Mouse (Mus musculus) intestine, embryonic 16.5 days (tissue): ENCODE measurements around the gene Plppr2. TPM values are rescaled to one million over a fixed set of nuclear protein-coding genes. Genes with fewer than 3 reads are reported as not detected.

Experiments
- ATAC-seq: fragments of 200-750 bp; cut with Nextera tagmentation; 2 replicates; pipeline ENCODE4 v1.8.0; 2017; ENCODE audit warnings: moderate TSS enrichment, moderate library complexity
- H3K27ac ChIP-seq: fragments of 300-500 bp; sonication (generic); 2 replicates; pipeline ENCODE4 v1.5.1; 2014; ENCODE audit warnings: mild to moderate bottlenecking, low read length
- H3K27me3 ChIP-seq: fragments of 300-500 bp; sonication (generic); replicated peaks from 2 replicates; pipeline ENCODE4 v1.6.1; 2014; ENCODE audit warnings: low read length, control low read depth, mixed read lengths; ENCODE audit not compliant: control insufficient read depth, insufficient read depth
- H3K36me3 ChIP-seq: fragments of 300-500 bp; sonication (generic); 2 replicates; pipeline ENCODE4 v1.6.1; 2014; ENCODE audit warnings: low read length, control low read depth; ENCODE audit not compliant: control insufficient read depth, insufficient read depth
- H3K4me1 ChIP-seq: fragments of 300-500 bp; sonication (generic); 2 replicates; pipeline ENCODE4 v1.6.1; 2014; ENCODE audit warnings: low read length, control low read depth, mixed read lengths; ENCODE audit not compliant: control insufficient read depth, insufficient read depth
- H3K4me2 ChIP-seq: fragments of 300-500 bp; sonication (generic); 2 replicates; pipeline ENCODE4 v1.6.1; 2014; ENCODE audit warnings: low read depth, low read length, control low read depth
- H3K4me3 ChIP-seq: fragments of 300-500 bp; sonication (generic); 2 replicates; pipeline ENCODE4 v1.5.1; 2014; ENCODE audit warnings: mild to moderate bottlenecking, low read length
- H3K9ac ChIP-seq: fragments of 300-500 bp; sonication (generic); 2 replicates; pipeline ENCODE4 v1.6.1; 2014; ENCODE audit warnings: low read depth, low read length
- H3K9me3 ChIP-seq: fragments of 300-500 bp; sonication (generic); 2 replicates; pipeline ENCODE4 v1.6.1; 2016; ENCODE audit warnings: low read length, control low read depth; ENCODE audit not compliant: control insufficient read depth
- WGBS: fragments of 180-500 bp; shearing (Covaris S2); extraction: QIAGEN DNeasy Blood & Tissue Kit; methylation state at CpG from one replicate; pipeline ENCODE4 v1.1.7; 2014; 5-methylcytosine and 5-hydroxymethylcytosine counted together
- polyA plus RNA-seq: library from polyadenylated mRNA; unstranded; fragments of >200 nt; fragmentation: Nextera tagmentation; extraction: Ambion mirVana; gene quantifications from 2 replicates; pipeline ENCODE4 v1.2.1, GENCODE M21; 2015

The Plppr2 gene
- polyA plus RNA-seq, result 5.2 and 6.2 TPM in 2 replicates

DNA sequence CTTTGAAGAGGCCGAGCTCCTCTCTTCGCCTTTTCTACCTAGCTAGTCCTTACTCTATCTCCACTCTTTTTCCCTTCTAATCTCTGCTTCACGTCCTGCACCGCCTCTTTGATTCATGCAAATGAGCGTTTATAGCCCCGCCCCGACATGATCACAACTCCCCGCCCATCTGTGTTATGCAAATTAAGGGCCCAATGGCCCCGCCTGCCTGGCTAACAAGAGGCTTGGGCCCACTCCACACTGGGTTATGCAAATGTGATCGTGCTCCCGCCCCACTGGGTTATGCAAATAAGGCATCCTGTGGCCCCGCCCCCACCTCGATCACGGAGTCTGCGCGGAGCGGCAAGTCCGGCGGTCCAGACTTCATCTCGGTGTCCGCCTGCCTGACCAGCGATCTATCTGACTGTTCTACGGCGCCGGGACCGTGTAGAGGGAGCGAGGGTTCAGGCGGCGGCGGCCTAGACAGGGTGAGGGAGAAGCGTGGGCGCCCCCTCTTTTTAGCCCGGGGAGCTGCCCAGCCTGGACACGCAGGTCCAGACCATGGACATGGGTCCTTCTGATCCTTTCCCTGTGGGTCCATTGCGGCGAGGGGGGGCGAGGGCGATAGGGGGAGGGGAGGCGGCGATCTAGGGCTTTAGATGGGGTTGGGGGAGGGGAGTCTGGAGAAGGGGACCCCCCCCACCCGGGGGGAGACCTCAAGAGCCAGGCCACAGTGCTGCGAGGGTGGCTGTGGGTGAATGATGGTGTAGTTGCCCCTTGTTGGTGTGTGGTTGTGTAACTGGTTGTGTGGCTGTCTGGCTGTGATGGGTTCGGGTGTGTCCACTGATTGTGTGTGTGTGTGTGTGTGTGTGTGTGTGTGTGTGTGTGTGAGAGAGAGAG is at the start of gene Plppr2:
Plppr2 (plus strand) TSS at position 342 of the 879 bp plus-strand sequence.
- Histone ChIP-seq H3K9ac (peak within 1 kb of the TSS; percentile 63), H3K27me3 (no peaks in the 10 kb centered on the region), H3K4me2 (peak within 1 kb of the TSS; percentile 74), H3K9me3 (no peaks in the 10 kb centered on the region), H3K4me1 (peaks cover 5% of the 10 kb centered on the region; the same call in 1 of the 2 replicates), H3K36me3 (no peaks in the 10 kb centered on the region), H3K4me3 (peak within 1 kb of the TSS; percentile 53), H3K27ac (0 out of 2 replicates have a peak within 1 kb of the TSS, but pooled peaks have one; percentile 29)
- ATAC-seq, result peak; percentile 99
- 1% methylated on average over 42 of the region's 43 CpGs for WGBS

- H3K27me3 ChIP-seq, result no peaks in the 10 kb centered on the region
- no peak overlapping the region for H3K4me3 ChIP-seq
- WGBS, result 63% methylated on average over 3 of the region's 3 CpGs
- H3K36me3 ChIP-seq, result no peaks in the 10 kb centered on the region
- H3K27ac ChIP-seq, result no peak overlapping the region
- H3K9me3 ChIP-seq, result no peaks in the 10 kb centered on the region
- H3K4me1 ChIP-seq, result no peaks in the 10 kb centered on the region
- no peak overlapping the region for H3K4me2 ChIP-seq
- no peak for ATAC-seq
- H3K9ac ChIP-seq, result no peak overlapping the region
Measured at GRCm38 (mm10) chr9:21889229-21889628, 47.6 kb upstream of the Plppr2 start.

DNA sequence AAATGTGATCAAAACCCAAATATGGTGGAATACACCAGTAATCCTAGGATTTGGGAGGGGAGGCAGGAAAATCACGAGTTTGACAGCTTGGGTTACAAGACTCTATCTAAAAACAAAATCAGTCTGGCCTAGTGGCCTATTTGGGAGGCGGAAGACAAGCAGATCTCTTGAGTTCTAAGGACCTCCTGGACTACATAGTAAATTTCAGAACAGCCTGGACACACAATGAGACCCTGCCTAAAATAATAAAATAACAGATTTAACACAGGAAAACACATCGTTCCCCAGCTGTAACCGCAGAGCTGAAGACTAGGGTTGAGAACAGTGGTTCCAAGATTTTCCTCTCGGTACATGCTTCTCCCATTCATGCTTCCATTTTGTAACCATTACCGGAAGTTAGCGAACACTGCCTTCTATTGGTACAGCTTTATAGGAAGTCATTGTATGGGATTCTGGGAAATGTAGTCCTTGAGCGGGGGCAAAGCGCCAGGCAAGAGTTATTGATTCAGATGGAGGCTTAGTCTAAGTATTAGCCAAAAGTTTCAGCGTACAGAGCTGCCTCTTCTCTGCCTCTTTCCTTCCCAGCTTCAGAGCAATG is 35.5 kb upstream of the Plppr2 start:
- Histone ChIP-seq H3K9ac (no peak overlapping the region), H3K4me1 (no peaks in the 10 kb centered on the region), H3K4me3 (peak overlapping the region; percentile 50), H3K4me2 (peak overlapping the region; percentile 55), H3K9me3 (no peaks in the 10 kb centered on the region), H3K36me3 (no peaks in the 10 kb centered on the region), H3K27me3 (no peaks in the 10 kb centered on the region), H3K27ac (no peak overlapping the region)
- peak; percentile 88 for ATAC-seq
- WGBS, result 13% methylated on average over 10 of the region's 10 CpGs

DNA sequence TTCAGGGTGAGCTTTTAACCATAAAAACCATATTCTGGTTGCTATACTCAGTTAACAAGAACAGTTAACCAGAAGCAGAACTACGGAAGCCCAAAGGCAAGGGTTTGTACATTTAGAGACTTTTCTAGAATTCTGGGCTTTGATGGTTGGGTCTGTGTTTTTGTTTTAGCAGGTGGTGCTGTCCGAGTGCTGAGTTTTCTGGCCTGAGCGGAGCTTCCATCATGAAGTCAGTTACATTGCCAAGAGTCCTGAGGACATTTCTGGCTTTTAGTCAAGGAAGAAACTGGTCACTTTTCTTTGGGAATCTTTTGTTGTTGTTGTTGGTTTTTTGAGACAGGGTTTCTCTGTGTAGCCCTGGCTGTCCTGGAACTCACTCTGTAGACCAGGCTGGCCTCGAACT is 32.8 kb upstream of the Plppr2 start:
- no peaks in the 10 kb centered on the region for H3K9me3 ChIP-seq
- H3K9ac ChIP-seq, result no peak overlapping the region

DNA sequence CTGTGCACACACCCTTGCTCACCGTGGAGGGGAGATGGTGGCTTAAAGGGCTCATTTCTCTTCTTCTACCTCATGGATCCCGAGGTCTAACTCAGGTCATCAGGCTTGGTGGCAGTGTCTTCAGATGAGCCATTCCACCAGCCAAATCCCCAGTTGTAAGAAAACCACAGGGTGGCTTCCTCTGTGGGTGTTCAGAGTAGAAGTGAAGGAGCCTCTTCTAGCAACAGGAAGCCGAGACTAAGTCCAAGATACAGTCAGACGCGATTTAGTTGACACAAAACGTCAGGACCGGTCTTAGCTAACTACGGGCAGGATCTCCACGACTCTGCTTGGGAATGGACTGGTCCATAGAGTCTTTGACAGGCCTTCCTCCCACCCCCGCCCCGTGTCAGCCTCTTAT is 28.6 kb upstream of the Plppr2 start:
- no peak for ATAC-seq
- Histone ChIP-seq H3K4me1 (no peaks in the 10 kb centered on the region), H3K27me3 (no peaks in the 10 kb centered on the region), H3K4me2 (no peak overlapping the region), H3K9ac (no peak overlapping the region), H3K27ac (no peak overlapping the region), H3K36me3 (0 out of 2 replicates have a peak, but pooled peaks cover 2% of the 10 kb centered on the region), H3K4me3 (no peak overlapping the region), H3K9me3 (no peaks in the 10 kb centered on the region)
- WGBS, result 73% methylated on average over 11 of the region's 11 CpGs

More for the DNA sequence above, 32.8 kb upstream of the Plppr2 start:
- Histone ChIP-seq H3K27me3 (no peaks in the 10 kb centered on the region), H3K4me2 (no peak overlapping the region), H3K27ac (no peak overlapping the region), H3K4me3 (no peak overlapping the region), H3K36me3 (no peaks in the 10 kb centered on the region), H3K4me1 (no peaks in the 10 kb centered on the region)
- 84% methylated on average over 4 of the region's 4 CpGs for WGBS
- ATAC-seq, result no peak

DNA sequence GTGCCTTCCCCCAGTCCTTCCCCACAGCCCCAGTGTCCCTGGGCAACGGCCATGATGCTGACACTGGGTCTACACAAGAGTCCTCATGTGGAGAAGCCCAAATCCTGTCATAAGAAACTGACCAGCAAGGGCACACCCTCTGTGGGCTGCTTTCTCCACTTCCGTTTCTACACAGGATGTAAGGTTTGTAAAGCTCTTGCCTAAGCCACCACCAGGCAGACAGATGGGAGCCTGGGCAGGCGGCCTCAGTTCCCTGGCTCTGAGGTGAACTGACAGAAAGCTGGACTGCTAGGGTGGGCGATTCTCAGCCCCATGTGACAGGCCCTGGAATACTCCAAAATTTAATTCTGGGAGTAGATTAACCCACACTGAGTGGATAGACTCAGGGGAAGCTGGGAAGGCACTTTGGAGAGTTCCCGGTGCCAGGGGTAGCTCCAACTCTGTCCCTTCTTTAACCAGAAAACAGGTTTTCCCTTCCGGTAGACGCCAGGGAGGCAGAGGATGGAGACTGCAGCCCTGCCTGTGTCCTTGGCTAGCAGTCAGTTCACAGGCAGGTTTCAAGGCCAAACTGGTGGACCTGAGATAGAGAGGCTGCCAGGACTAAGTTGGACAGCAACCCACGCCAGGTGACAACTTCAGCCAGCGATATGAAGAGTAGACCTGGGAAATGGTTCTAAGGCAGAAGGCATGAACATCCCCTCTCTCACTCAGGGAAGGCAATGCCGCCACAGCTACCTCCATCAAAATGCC is 27.2 kb upstream of the Plppr2 start:
- no peak for ATAC-seq
- H3K4me1 ChIP-seq, result no peaks in the 10 kb centered on the region
- H3K27me3 ChIP-seq, result no peaks in the 10 kb centered on the region
- no peaks in the 10 kb centered on the region for H3K9me3 ChIP-seq
- WGBS, result 78% methylated on average over 10 of the region's 10 CpGs
- no peak overlapping the region for H3K27ac ChIP-seq
- H3K4me2 ChIP-seq, result no peak overlapping the region
- no peak overlapping the region for H3K9ac ChIP-seq
- H3K36me3 ChIP-seq, result 0 out of 2 replicates have a peak, but pooled peaks cover 2% of the 10 kb centered on the region
- no peak overlapping the region for H3K4me3 ChIP-seq

DNA sequence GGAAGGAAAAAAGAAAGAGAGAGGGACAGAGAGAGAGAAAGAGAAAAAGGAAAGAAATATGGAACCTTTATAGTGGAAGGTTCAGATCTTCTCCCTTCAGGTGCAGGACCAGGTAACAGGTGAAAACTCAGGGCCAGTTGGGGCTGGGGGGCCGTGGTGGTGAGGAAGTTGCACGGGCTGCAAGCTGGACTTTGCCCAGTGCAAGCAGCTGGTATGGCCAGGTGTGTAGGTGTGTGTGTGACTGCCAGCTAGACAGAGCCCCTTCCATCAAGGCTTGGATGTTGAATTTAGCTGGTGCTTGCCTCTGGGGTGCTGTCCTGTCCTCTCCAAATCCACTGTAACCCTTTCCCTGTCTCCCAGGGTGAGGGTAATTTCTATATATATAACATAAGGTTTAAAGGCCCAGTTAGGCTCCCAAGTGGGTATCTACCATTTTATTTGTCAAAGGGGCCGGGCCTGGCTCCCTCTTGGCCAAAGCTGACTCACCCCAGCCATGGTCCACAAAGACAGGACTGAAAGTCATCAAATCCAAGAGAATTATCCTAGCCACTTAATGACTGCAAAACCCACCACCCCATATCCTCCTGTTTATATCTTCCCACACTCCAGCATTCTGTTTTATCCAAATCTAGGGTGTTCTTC is 19.9 kb upstream of the Plppr2 start:
- H3K9me3 ChIP-seq, result no peaks in the 10 kb centered on the region
- peaks cover 9% of the 10 kb centered on the region; the same call in 1 of the 2 replicates for H3K4me1 ChIP-seq
- 45% methylated on average over 3 of the region's 3 CpGs for WGBS
- H3K9ac ChIP-seq, result peak overlapping the region; percentile 81
- peak overlapping the region; percentile 77 for H3K27ac ChIP-seq
- H3K36me3 ChIP-seq, result 0 out of 2 replicates have a peak, but pooled peaks cover 2% of the 10 kb centered on the region
- peak; percentile 51 for ATAC-seq
- H3K27me3 ChIP-seq, result no peaks in the 10 kb centered on the region
- H3K4me2 ChIP-seq, result peak overlapping the region; percentile 97
- peak overlapping the region; percentile 81 for H3K4me3 ChIP-seq

DNA sequence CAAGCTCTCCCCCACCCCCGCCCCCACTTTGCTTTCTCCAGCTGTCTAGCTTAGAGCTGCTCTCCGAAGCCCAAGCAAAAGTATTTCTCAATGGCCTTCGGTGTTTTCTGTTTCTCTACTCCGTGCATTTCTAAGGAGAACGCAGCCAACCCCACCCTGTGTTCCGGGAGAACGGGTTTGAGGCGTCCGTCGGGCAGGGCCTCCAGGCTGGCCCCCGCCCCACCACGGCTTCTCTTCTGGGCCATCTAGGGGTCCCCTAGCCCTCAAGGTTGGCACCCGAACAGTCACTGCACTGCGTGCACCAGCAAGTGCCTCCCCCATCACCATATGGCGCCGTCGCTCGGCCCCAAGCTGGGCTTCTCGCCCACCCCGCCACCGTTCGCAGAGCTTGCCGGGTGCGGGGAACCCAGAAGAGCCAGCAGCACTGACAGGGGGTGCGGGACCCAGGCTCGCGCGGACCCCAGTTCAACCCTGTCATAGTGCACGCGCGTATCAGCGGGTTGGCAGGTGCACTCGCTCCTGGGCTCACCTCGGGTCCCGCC is 19.3 kb upstream of the Plppr2 start:
- H3K9ac ChIP-seq, result peak overlapping the region; percentile 81
- H3K4me2 ChIP-seq, result peak overlapping the region; percentile 97
- 2% methylated on average over 35 of the region's 35 CpGs for WGBS
- peak overlapping the region; percentile 77 for H3K27ac ChIP-seq
- H3K4me3 ChIP-seq, result peak overlapping the region; percentile 81
- peak; percentile 58 for ATAC-seq
- H3K9me3 ChIP-seq, result no peaks in the 10 kb centered on the region
- peaks cover 9% of the 10 kb centered on the region; the same call in 1 of the 2 replicates for H3K4me1 ChIP-seq
- H3K27me3 ChIP-seq, result no peaks in the 10 kb centered on the region
- H3K36me3 ChIP-seq, result 0 out of 2 replicates have a peak, but pooled peaks cover 2% of the 10 kb centered on the region
